Mouse (Mus musculus): ENCODE measurements around the gene Tns3. TPM values are rescaled to one million over a fixed set of nuclear protein-coding genes. Genes with fewer than 3 reads are reported as not detected.
A peak's percentile ranks its signal among the peaks of the same experiment; 100 is the strongest.

Gene Tns3
- polyA plus RNA-seq, 1 experiment from 2014 or later, result 26.0 TPM

- Histone ChIP-seq H3K4me2 (ENCODE audit: low read depth, severe bottlenecking) (no peak overlapping the region), H3K9me3 (ENCODE audit: control insufficient read depth, low read length) (no peaks in the 10 kb centered on the region), H3K9ac (ENCODE audit: low read length) (no peak overlapping the region), H3K27ac (replicated peaks; ENCODE audit: low read depth, low read length) (no peak overlapping the region), H3K27me3 (ENCODE audit: control insufficient read depth, insufficient read depth, low read length) (no peaks in the 10 kb centered on the region), H3K36me3 (ENCODE audit: control insufficient read depth, insufficient read depth, low read length) (peaks cover 12% of the 10 kb centered on the region), H3K4me3 (ENCODE audit: low read depth, low read length) (no peak overlapping the region), H3K4me1 (ENCODE audit: control insufficient read depth, insufficient read depth, low read length) (no peaks in the 10 kb centered on the region)
- WGBS, result 95% methylated on average over 2 of the region's 2 CpGs
- ATAC-seq (ENCODE audit: insufficient number of reproducible peaks, low FRiP score, low TSS enrichment, low read depth) (no peak), DNase-seq (ENCODE audit: low spot score) (no peak)
These were observed 223.6 kb downstream of the Tns3 start for GRCm38 (mm10) chr11:8440706-8441105.

- H3K27me3 ChIP-seq (ENCODE audit: control insufficient read depth, insufficient read depth, low read length), result no peaks in the 10 kb centered on the region
- no peak overlapping the region for H3K4me2 ChIP-seq (ENCODE audit: low read depth, severe bottlenecking)
- WGBS, result 93% methylated on average over 5 of the region's 5 CpGs
- ATAC-seq (ENCODE audit: insufficient number of reproducible peaks, low FRiP score, low TSS enrichment, low read depth) (no peak), DNase-seq (ENCODE audit: low spot score) (no peak)
- H3K4me1 ChIP-seq (ENCODE audit: control insufficient read depth, insufficient read depth, low read length), result no peaks in the 10 kb centered on the region
- H3K9ac ChIP-seq (ENCODE audit: low read length), result no peak overlapping the region
- H3K9me3 ChIP-seq (ENCODE audit: control insufficient read depth, low read length), result no peaks in the 10 kb centered on the region
- H3K27ac ChIP-seq (replicated peaks; ENCODE audit: low read depth, low read length), result no peak overlapping the region
- no peak overlapping the region for H3K4me3 ChIP-seq (ENCODE audit: low read depth, low read length)
- H3K36me3 ChIP-seq (ENCODE audit: control insufficient read depth, insufficient read depth, low read length), result peaks cover 13% of the 10 kb centered on the region
These were observed 224.1 kb downstream of the Tns3 start for GRCm38 (mm10) chr11:8440221-8440620.

- H3K9ac ChIP-seq (ENCODE audit: low read length), result no peak overlapping the region
- no peaks in the 10 kb centered on the region for H3K4me1 ChIP-seq (ENCODE audit: control insufficient read depth, insufficient read depth, low read length)
- H3K36me3 ChIP-seq (ENCODE audit: control insufficient read depth, insufficient read depth, low read length), result peaks cover 15% of the 10 kb centered on the region; the same call in 1 of the 2 replicates
- 93% methylated on average over 9 of the region's 9 CpGs for WGBS
- H3K4me2 ChIP-seq (ENCODE audit: low read depth, severe bottlenecking), result no peak overlapping the region
- H3K27ac ChIP-seq (replicated peaks; ENCODE audit: low read depth, low read length), result no peak overlapping the region
- H3K4me3 ChIP-seq (ENCODE audit: low read depth, low read length), result no peak overlapping the region
- DNase-seq (ENCODE audit: low spot score) (no peak), ATAC-seq (ENCODE audit: insufficient number of reproducible peaks, low FRiP score, low TSS enrichment, low read depth) (no peak)
- no peaks in the 10 kb centered on the region for H3K27me3 ChIP-seq (ENCODE audit: control insufficient read depth, insufficient read depth, low read length)
- no peaks in the 10 kb centered on the region for H3K9me3 ChIP-seq (ENCODE audit: control insufficient read depth, low read length)
These were observed 225.3 kb downstream of the Tns3 start for GRCm38 (mm10) chr11:8439035-8439434.

GRCm38 (mm10) chr11:8438269-8438668, 226.1 kb downstream of the Tns3 start:
- DNase-seq (ENCODE audit: low spot score), result no peak
- Histone ChIP-seq H3K4me3 (ENCODE audit: low read depth, low read length) (no peak overlapping the region), H3K9me3 (ENCODE audit: control insufficient read depth, low read length) (no peaks in the 10 kb centered on the region), H3K4me1 (ENCODE audit: control insufficient read depth, insufficient read depth, low read length) (no peaks in the 10 kb centered on the region), H3K36me3 (ENCODE audit: control insufficient read depth, insufficient read depth, low read length) (peaks cover 17% of the 10 kb centered on the region; the same call in 1 of the 2 replicates), H3K27me3 (ENCODE audit: control insufficient read depth, insufficient read depth, low read length) (no peaks in the 10 kb centered on the region), H3K4me2 (ENCODE audit: low read depth, severe bottlenecking) (no peak overlapping the region), H3K27ac (replicated peaks; ENCODE audit: low read depth, low read length) (no peak overlapping the region), H3K9ac (ENCODE audit: low read length) (no peak overlapping the region)
- no peak; the same call in 1 of the 2 replicates for ATAC-seq (ENCODE audit: insufficient number of reproducible peaks, low FRiP score, low TSS enrichment, low read depth)
- WGBS, result 82% methylated on average over 4 of the region's 4 CpGs

GRCm38 (mm10) chr11:8435101-8435500, 229.2 kb downstream of the Tns3 start:
- no peak overlapping the region for H3K27ac ChIP-seq (replicated peaks; ENCODE audit: low read depth, low read length)
- WGBS, result 91% methylated on average over 6 of the region's 6 CpGs
- H3K4me2 ChIP-seq (ENCODE audit: low read depth, severe bottlenecking), result no peak overlapping the region
- DNase-seq (ENCODE audit: low spot score) (peak; percentile 17), ATAC-seq (ENCODE audit: insufficient number of reproducible peaks, low FRiP score, low TSS enrichment, low read depth) (no peak)
- no peaks in the 10 kb centered on the region for H3K4me1 ChIP-seq (ENCODE audit: control insufficient read depth, insufficient read depth, low read length)
- H3K36me3 ChIP-seq (ENCODE audit: control insufficient read depth, insufficient read depth, low read length), result peaks cover 24% of the 10 kb centered on the region
- H3K9ac ChIP-seq (ENCODE audit: low read length), result no peak overlapping the region
- H3K4me3 ChIP-seq (ENCODE audit: low read depth, low read length), result no peak overlapping the region
- H3K9me3 ChIP-seq (ENCODE audit: control insufficient read depth, low read length), result no peaks in the 10 kb centered on the region
- H3K27me3 ChIP-seq (ENCODE audit: control insufficient read depth, insufficient read depth, low read length), result no peaks in the 10 kb centered on the region

GRCm38 (mm10) chr11:8434366-8434765, 230.0 kb downstream of the Tns3 start:
- H3K4me1 ChIP-seq (ENCODE audit: control insufficient read depth, insufficient read depth, low read length), result no peaks in the 10 kb centered on the region
- no peak overlapping the region for H3K9ac ChIP-seq (ENCODE audit: low read length)
- no peak overlapping the region for H3K4me3 ChIP-seq (ENCODE audit: low read depth, low read length)
- peak; percentile 18 for DNase-seq (ENCODE audit: low spot score)
- 95% methylated on average over 6 of the region's 6 CpGs for WGBS
- H3K4me2 ChIP-seq (ENCODE audit: low read depth, severe bottlenecking), result no peak overlapping the region
- ATAC-seq (ENCODE audit: insufficient number of reproducible peaks, low FRiP score, low TSS enrichment, low read depth), result no peak
- H3K27ac ChIP-seq (replicated peaks; ENCODE audit: low read depth, low read length), result no peak overlapping the region
- H3K27me3 ChIP-seq (ENCODE audit: control insufficient read depth, insufficient read depth, low read length), result no peaks in the 10 kb centered on the region
- peaks cover 24% of the 10 kb centered on the region for H3K36me3 ChIP-seq (ENCODE audit: control insufficient read depth, insufficient read depth, low read length)
- no peaks in the 10 kb centered on the region for H3K9me3 ChIP-seq (ENCODE audit: control insufficient read depth, low read length)

GRCm38 (mm10) chr11:8433443-8433842, 230.9 kb downstream of the Tns3 start:
- 91% methylated on average over 9 of the region's 9 CpGs for WGBS
- DNase-seq (ENCODE audit: low spot score), result no peak
- H3K36me3 ChIP-seq (ENCODE audit: control insufficient read depth, insufficient read depth, low read length), result peaks cover 24% of the 10 kb centered on the region

GRCm38 (mm10) chr11:8432941-8433340, 231.4 kb downstream of the Tns3 start:
- Histone ChIP-seq H3K4me3 (ENCODE audit: low read depth, low read length) (no peak overlapping the region), H3K9me3 (ENCODE audit: control insufficient read depth, low read length) (no peaks in the 10 kb centered on the region), H3K9ac (ENCODE audit: low read length) (no peak overlapping the region), H3K4me2 (ENCODE audit: low read depth, severe bottlenecking) (no peak overlapping the region), H3K36me3 (ENCODE audit: control insufficient read depth, insufficient read depth, low read length) (peaks cover 24% of the 10 kb centered on the region), H3K27me3 (ENCODE audit: control insufficient read depth, insufficient read depth, low read length) (no peaks in the 10 kb centered on the region), H3K27ac (replicated peaks; ENCODE audit: low read depth, low read length) (no peak overlapping the region), H3K4me1 (ENCODE audit: control insufficient read depth, insufficient read depth, low read length) (no peaks in the 10 kb centered on the region)
- DNase-seq (ENCODE audit: low spot score) (peak; percentile 15), ATAC-seq (ENCODE audit: insufficient number of reproducible peaks, low FRiP score, low TSS enrichment, low read depth) (no peak)
- WGBS, result 90% methylated on average over 8 of the region's 8 CpGs

More at GRCm38 (mm10) chr11:8433443-8433842, 230.9 kb downstream of the Tns3 start:
- Histone ChIP-seq H3K27ac (replicated peaks; ENCODE audit: low read depth, low read length) (no peak overlapping the region), H3K4me1 (ENCODE audit: control insufficient read depth, insufficient read depth, low read length) (no peaks in the 10 kb centered on the region), H3K4me3 (ENCODE audit: low read depth, low read length) (no peak overlapping the region), H3K27me3 (ENCODE audit: control insufficient read depth, insufficient read depth, low read length) (no peaks in the 10 kb centered on the region), H3K9me3 (ENCODE audit: control insufficient read depth, low read length) (no peaks in the 10 kb centered on the region), H3K9ac (ENCODE audit: low read length) (no peak overlapping the region), H3K4me2 (ENCODE audit: low read depth, severe bottlenecking) (no peak overlapping the region)
- ATAC-seq (ENCODE audit: insufficient number of reproducible peaks, low FRiP score, low TSS enrichment, low read depth), result no peak

GRCm38 (mm10) chr11:8427660-8428059, 236.7 kb downstream of the Tns3 start:
- H3K4me1 ChIP-seq (ENCODE audit: control insufficient read depth, insufficient read depth, low read length), result no peaks in the 10 kb centered on the region
- no peak overlapping the region for H3K9ac ChIP-seq (ENCODE audit: low read length)
- DNase-seq (ENCODE audit: low spot score), result peak; percentile 19
- H3K9me3 ChIP-seq (ENCODE audit: control insufficient read depth, low read length), result no peaks in the 10 kb centered on the region
- H3K27me3 ChIP-seq (ENCODE audit: control insufficient read depth, insufficient read depth, low read length), result no peaks in the 10 kb centered on the region
- no peak overlapping the region for H3K4me3 ChIP-seq (ENCODE audit: low read depth, low read length)
- ATAC-seq (ENCODE audit: insufficient number of reproducible peaks, low FRiP score, low TSS enrichment, low read depth), result no peak
- peaks cover 2% of the 10 kb centered on the region; the same call in 1 of the 2 replicates for H3K36me3 ChIP-seq (ENCODE audit: control insufficient read depth, insufficient read depth, low read length)
- H3K4me2 ChIP-seq (ENCODE audit: low read depth, severe bottlenecking), result no peak overlapping the region
- WGBS, result 89% methylated on average over 11 of the region's 11 CpGs
- H3K27ac ChIP-seq (replicated peaks; ENCODE audit: low read depth, low read length), result no peak overlapping the region
